Mouse (Mus musculus): ENCODE results near the gene Zfp385b. TPM values are rescaled to one million over a fixed set of nuclear protein-coding genes. Genes with fewer than 3 reads are reported as not detected.

The Zfp385b gene
- polyA plus RNA-seq, 1 experiment from 2014 or later = 6.1 TPM

GRCm38 (mm10) chr2:77563706-77564105 lies 255.7 kb downstream of the Zfp385b start:
- no peaks in the 10 kb centered on the region for H3K9me3 ChIP-seq
- H3K9ac ChIP-seq (replicated peaks) = no peak overlapping the region
- no peaks in the 10 kb centered on the region for H3K27me3 ChIP-seq
- H3K27ac ChIP-seq = no peak overlapping the region
- H3K4me2 ChIP-seq (replicated peaks) = no peak overlapping the region
- 58% methylated on average over 1 of the region's 1 CpGs for WGBS
- H3K4me3 ChIP-seq (replicated peaks) = no peak overlapping the region
- H3K4me1 ChIP-seq (replicated peaks) = no peaks in the 10 kb centered on the region
- no peaks in the 10 kb centered on the region for H3K36me3 ChIP-seq
- no peak for ATAC-seq

GRCm38 (mm10) chr2:77561941-77562340 lies 257.5 kb downstream of the Zfp385b start:
- H3K36me3 ChIP-seq = no peaks in the 10 kb centered on the region
- H3K27me3 ChIP-seq = no peaks in the 10 kb centered on the region
- no peaks in the 10 kb centered on the region for H3K4me1 ChIP-seq (replicated peaks)
- ATAC-seq = no peak
- H3K4me2 ChIP-seq (replicated peaks) = no peak overlapping the region
- H3K9me3 ChIP-seq = no peaks in the 10 kb centered on the region
- no peak overlapping the region for H3K9ac ChIP-seq (replicated peaks)
- H3K4me3 ChIP-seq (replicated peaks) = no peak overlapping the region
- 85% methylated on average over 5 of the region's 5 CpGs for WGBS
- no peak overlapping the region for H3K27ac ChIP-seq

GRCm38 (mm10) chr2:77556938-77557337 lies 262.5 kb downstream of the Zfp385b start:
- no peak overlapping the region for H3K4me3 ChIP-seq (replicated peaks)
- no peaks in the 10 kb centered on the region for H3K9me3 ChIP-seq
- 77% methylated on average over 4 of the region's 4 CpGs for WGBS
- H3K4me2 ChIP-seq (replicated peaks) = no peak overlapping the region
- H3K27me3 ChIP-seq = no peaks in the 10 kb centered on the region
- no peak overlapping the region for H3K27ac ChIP-seq
- H3K36me3 ChIP-seq = no peaks in the 10 kb centered on the region
- no peaks in the 10 kb centered on the region for H3K4me1 ChIP-seq (replicated peaks)
- ATAC-seq = no peak
- H3K9ac ChIP-seq (replicated peaks) = no peak overlapping the region

GRCm38 (mm10) chr2:77555980-77556379 lies 263.5 kb downstream of the Zfp385b start:
- no peaks in the 10 kb centered on the region for H3K27me3 ChIP-seq
- H3K4me2 ChIP-seq (replicated peaks) = no peak overlapping the region
- H3K4me3 ChIP-seq (replicated peaks) = no peak overlapping the region
- H3K36me3 ChIP-seq = no peaks in the 10 kb centered on the region
- no peak overlapping the region for H3K9ac ChIP-seq (replicated peaks)
- no peaks in the 10 kb centered on the region for H3K4me1 ChIP-seq (replicated peaks)
- no peaks in the 10 kb centered on the region for H3K9me3 ChIP-seq
- no peak for ATAC-seq
- H3K27ac ChIP-seq = no peak overlapping the region
- WGBS = 66% methylated on average over 7 of the region's 7 CpGs

GRCm38 (mm10) chr2:77552675-77553074 lies 266.8 kb downstream of the Zfp385b start:
- WGBS = 59% methylated on average over 8 of the region's 8 CpGs
- no peak for ATAC-seq
- no peaks in the 10 kb centered on the region for H3K27me3 ChIP-seq
- no peak overlapping the region for H3K9ac ChIP-seq (replicated peaks)
- H3K4me2 ChIP-seq (replicated peaks) = no peak overlapping the region
- no peaks in the 10 kb centered on the region for H3K36me3 ChIP-seq
- no peak overlapping the region for H3K27ac ChIP-seq
- no peak overlapping the region for H3K4me3 ChIP-seq (replicated peaks)
- H3K9me3 ChIP-seq = no peaks in the 10 kb centered on the region
- no peaks in the 10 kb centered on the region for H3K4me1 ChIP-seq (replicated peaks)

GRCm38 (mm10) chr2:77543388-77543787 lies 276.1 kb downstream of the Zfp385b start:
- Histone ChIP-seq H3K9ac (replicated peaks) (no peak overlapping the region), H3K4me3 (replicated peaks) (no peak overlapping the region), H3K36me3 (no peaks in the 10 kb centered on the region), H3K4me2 (replicated peaks) (no peak overlapping the region), H3K9me3 (no peaks in the 10 kb centered on the region), H3K27ac (no peak overlapping the region), H3K27me3 (no peaks in the 10 kb centered on the region), H3K4me1 (replicated peaks) (no peaks in the 10 kb centered on the region)
- 54% methylated on average over 1 of the region's 1 CpGs for WGBS
- ATAC-seq = no peak

GRCm38 (mm10) chr2:77542605-77543004 lies 276.8 kb downstream of the Zfp385b start:
- no peak for ATAC-seq
- no peak overlapping the region for H3K4me3 ChIP-seq (replicated peaks)
- no peak overlapping the region for H3K27ac ChIP-seq
- H3K9me3 ChIP-seq = no peaks in the 10 kb centered on the region
- WGBS = 69% methylated on average over 2 of the region's 2 CpGs
- no peaks in the 10 kb centered on the region for H3K27me3 ChIP-seq
- H3K4me1 ChIP-seq (replicated peaks) = no peaks in the 10 kb centered on the region
- no peaks in the 10 kb centered on the region for H3K36me3 ChIP-seq
- H3K4me2 ChIP-seq (replicated peaks) = no peak overlapping the region
- no peak overlapping the region for H3K9ac ChIP-seq (replicated peaks)

GRCm38 (mm10) chr2:77541681-77542080 lies 277.8 kb downstream of the Zfp385b start:
- no peaks in the 10 kb centered on the region for H3K36me3 ChIP-seq
- ATAC-seq = no peak
- no peaks in the 10 kb centered on the region for H3K4me1 ChIP-seq (replicated peaks)
- 93% methylated on average over 4 of the region's 4 CpGs for WGBS
- no peak overlapping the region for H3K9ac ChIP-seq (replicated peaks)
- H3K27me3 ChIP-seq = no peaks in the 10 kb centered on the region
- H3K27ac ChIP-seq = no peak overlapping the region
- H3K4me2 ChIP-seq (replicated peaks) = no peak overlapping the region
- no peaks in the 10 kb centered on the region for H3K9me3 ChIP-seq
- H3K4me3 ChIP-seq (replicated peaks) = no peak overlapping the region

GRCm38 (mm10) chr2:77540860-77541259 lies 278.6 kb downstream of the Zfp385b start:
- no peaks in the 10 kb centered on the region for H3K4me1 ChIP-seq (replicated peaks)
- H3K4me3 ChIP-seq (replicated peaks) = no peak overlapping the region
- no peak overlapping the region for H3K9ac ChIP-seq (replicated peaks)
- no peak overlapping the region for H3K27ac ChIP-seq
- no peaks in the 10 kb centered on the region for H3K27me3 ChIP-seq
- no peak overlapping the region for H3K4me2 ChIP-seq (replicated peaks)
- H3K9me3 ChIP-seq = no peaks in the 10 kb centered on the region
- WGBS = 87% methylated on average over 3 of the region's 3 CpGs
- H3K36me3 ChIP-seq = no peaks in the 10 kb centered on the region
- ATAC-seq = no peak

GRCm38 (mm10) chr2:77536556-77536955 lies 282.9 kb downstream of the Zfp385b start:
- H3K4me3 ChIP-seq (replicated peaks) = no peak overlapping the region
- no peak overlapping the region for H3K9ac ChIP-seq (replicated peaks)
- 90% methylated on average over 3 of the region's 3 CpGs for whole genome bisulfite sequencing
- H3K4me1 ChIP-seq (replicated peaks) = no peaks in the 10 kb centered on the region
- no peaks in the 10 kb centered on the region for H3K36me3 ChIP-seq
- no peaks in the 10 kb centered on the region for H3K9me3 ChIP-seq
- H3K27ac ChIP-seq = no peak overlapping the region
- H3K27me3 ChIP-seq = no peaks in the 10 kb centered on the region
- ATAC-seq = no peak
- no peak overlapping the region for H3K4me2 ChIP-seq (replicated peaks)

GRCm38 (mm10) chr2:77528079-77528752 lies 291.2 kb downstream of the Zfp385b start:
- Histone ChIP-seq H3K27ac (no peak overlapping the region), H3K4me1 (replicated peaks) (no peaks in the 10 kb centered on the region), H3K4me2 (replicated peaks) (no peak overlapping the region), H3K27me3 (no peaks in the 10 kb centered on the region), H3K4me3 (replicated peaks) (no peak overlapping the region), H3K36me3 (no peaks in the 10 kb centered on the region), H3K9me3 (no peaks in the 10 kb centered on the region), H3K9ac (replicated peaks) (no peak overlapping the region)
- WGBS = 92% methylated on average over 7 of the region's 7 CpGs
- ATAC-seq = no peak

GRCm38 (mm10) chr2:77527616-77528015 lies 291.8 kb downstream of the Zfp385b start:
- no peaks in the 10 kb centered on the region for H3K4me1 ChIP-seq (replicated peaks)
- no peak overlapping the region for H3K4me2 ChIP-seq (replicated peaks)
- H3K27me3 ChIP-seq = no peaks in the 10 kb centered on the region
- H3K9ac ChIP-seq (replicated peaks) = no peak overlapping the region
- 69% methylated on average over 6 of the region's 6 CpGs for WGBS
- ATAC-seq = no peak
- no peak overlapping the region for H3K4me3 ChIP-seq (replicated peaks)
- H3K9me3 ChIP-seq = no peaks in the 10 kb centered on the region
- H3K27ac ChIP-seq = no peak overlapping the region
- H3K36me3 ChIP-seq = no peaks in the 10 kb centered on the region

- Histone ChIP-seq H3K4me2 (replicated peaks) (no peak overlapping the region), H3K27me3 (no peaks in the 10 kb centered on the region), H3K9ac (replicated peaks) (no peak overlapping the region), H3K9me3 (no peaks in the 10 kb centered on the region), H3K36me3 (no peaks in the 10 kb centered on the region), H3K27ac (no peak overlapping the region), H3K4me3 (replicated peaks) (no peak overlapping the region), H3K4me1 (replicated peaks) (no peaks in the 10 kb centered on the region)
- 86% methylated on average over 4 of the region's 4 CpGs for WGBS
- ATAC-seq = no peak
Observed at GRCm38 (mm10) chr2:77526803-77527202, 292.6 kb downstream of the Zfp385b start.
